Mouse (Mus musculus) stomach, postnatal 0 days (tissue): ENCODE measurements around the gene Dgki.

ENCODE experiments used
- CTCF ChIP-seq: IDR thresholded peaks from 2 replicates; pipeline ENCODE4 v1.5.1; 2016; ENCODE audit warnings: antibody characterized with exemption, low read depth, mild to moderate bottlenecking, moderate library complexity
- EP300 ChIP-seq: optimal IDR thresholded peaks from 2 replicates; pipeline ENCODE3; 2016; ENCODE audit warnings: antibody characterized with exemption

DNA sequence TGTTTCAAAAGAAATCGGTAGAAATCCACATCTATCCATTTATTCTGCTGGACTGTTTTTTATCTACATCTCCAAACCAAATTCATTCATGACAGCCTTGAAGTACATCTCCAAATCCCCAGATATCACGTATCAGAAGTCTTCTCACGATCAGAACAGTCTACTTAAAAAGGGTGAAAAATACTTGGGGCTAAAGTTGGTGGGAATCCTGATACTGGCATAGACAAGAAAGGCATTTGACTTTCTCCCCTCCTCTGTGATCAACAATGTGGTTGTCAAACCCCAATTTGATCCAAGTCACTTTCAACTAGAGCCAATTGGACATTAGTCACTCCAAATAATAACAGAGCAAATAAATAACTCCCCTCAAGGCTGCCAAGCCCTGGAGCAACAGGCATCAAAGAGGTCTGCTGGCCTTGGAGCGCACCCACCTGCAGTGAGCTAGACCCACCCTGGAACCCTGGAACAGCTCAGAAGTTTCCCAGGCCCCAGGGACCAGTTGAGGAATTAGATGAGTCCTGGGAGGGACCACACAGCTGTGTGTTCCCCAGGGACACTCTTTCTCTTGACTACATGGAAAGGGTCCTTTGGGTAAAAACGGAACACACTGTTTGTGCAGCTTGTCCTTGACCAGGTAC lies 499.6 kb downstream of the Dgki start:
- TF ChIP-seq CTCF, result no peak
- no peak for TF ChIP-seq EP300
